Mouse (Mus musculus) lung, embryonic 15.5 days (tissue): ENCODE results near the gene Tprkb. TPM values are rescaled to one million over a fixed set of nuclear protein-coding genes. Genes with fewer than 3 reads are reported as not detected.

ENCODE experiments used
- polyA plus RNA-seq: library from polyadenylated mRNA; unstranded; fragments of >200 nt; fragmentation: Nextera tagmentation; extraction: Ambion mirVana; gene quantifications from 2 replicates; pipeline ENCODE4 v1.2.1, GENCODE M21; 2015

Gene Tprkb
- polyA plus RNA-seq, 1 experiment from 2014 or later, result 29.9 TPM

Other genes starting within 250 kb of the Tprkb start
- not detected in 2 replicates for gene Nat8f7, start 198.7 kb upstream of the Tprkb start, polyA plus RNA-seq
- 0.23 TPM in 1 of 2 replicates, not detected in the other for gene Nat8f3, start 146.1 kb upstream of the Tprkb start, polyA plus RNA-seq
- not detected in 2 replicates for gene Nat8f6, start 90.9 kb upstream of the Tprkb start, polyA plus RNA-seq
- not detected in 2 replicates for gene Nat8f5, start 90.9 kb upstream of the Tprkb start, polyA plus RNA-seq
- not detected in 2 replicates for gene Nat8, start 79.8 kb upstream of the Tprkb start, polyA plus RNA-seq
- 0.07 TPM in 1 of 2 replicates, not detected in the other for gene Nat8f2, start 42.7 kb upstream of the Tprkb start, polyA plus RNA-seq
- gene Nat8f4, start 7.0 kb upstream of the Tprkb start, polyA plus RNA-seq, result 4.9 and 5.1 TPM in 2 replicates
- 4.6 and 6.0 TPM in 2 replicates for gene Nat8f1, start 3.8 kb downstream of the Tprkb start, polyA plus RNA-seq
- 38.4 and 41.3 TPM in 2 replicates for gene Dusp11, start 49.8 kb downstream of the Tprkb start, polyA plus RNA-seq
- not detected in 2 replicates for gene Figla, start 104.3 kb downstream of the Tprkb start, polyA plus RNA-seq
- gene Add2, start 116.8 kb downstream of the Tprkb start, polyA plus RNA-seq, result 2.9 and 3.5 TPM in 2 replicates